Mouse (Mus musculus) c-Kit-negative CD71-positive TER-119-positive erythroid progenitor cells, embryonic 14.5 days (primary cell): ENCODE measurements around the gene Xylt1.

Source experiments
- DNase-seq: peaks from one replicate; pipeline ENCODE4 v3.0.0-alpha.2; 2013; ENCODE audit warnings: low read depth, low spot score

Xylt1 gene

DNA sequence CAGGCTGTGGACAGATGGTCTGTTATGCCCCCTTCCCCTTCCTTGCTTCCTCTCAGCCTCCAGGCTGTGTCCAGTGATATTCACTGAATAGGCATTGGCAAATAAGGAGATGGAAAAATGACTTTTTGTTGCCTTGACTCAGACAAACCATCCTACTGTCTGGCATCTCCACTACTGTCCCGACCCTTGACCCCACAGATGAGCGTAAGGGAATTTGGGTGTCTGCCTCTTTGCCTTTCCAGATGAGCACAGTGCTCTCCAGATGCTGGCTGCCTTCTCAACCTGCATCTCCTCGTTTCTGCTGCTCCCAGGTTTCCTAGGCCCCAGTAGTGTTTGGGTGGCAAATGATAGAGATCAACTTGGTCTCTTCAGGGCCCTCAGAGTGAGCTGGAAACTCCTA lies 54.3 kb downstream of the Xylt1 start:
- no peak for DNase-seq

DNA sequence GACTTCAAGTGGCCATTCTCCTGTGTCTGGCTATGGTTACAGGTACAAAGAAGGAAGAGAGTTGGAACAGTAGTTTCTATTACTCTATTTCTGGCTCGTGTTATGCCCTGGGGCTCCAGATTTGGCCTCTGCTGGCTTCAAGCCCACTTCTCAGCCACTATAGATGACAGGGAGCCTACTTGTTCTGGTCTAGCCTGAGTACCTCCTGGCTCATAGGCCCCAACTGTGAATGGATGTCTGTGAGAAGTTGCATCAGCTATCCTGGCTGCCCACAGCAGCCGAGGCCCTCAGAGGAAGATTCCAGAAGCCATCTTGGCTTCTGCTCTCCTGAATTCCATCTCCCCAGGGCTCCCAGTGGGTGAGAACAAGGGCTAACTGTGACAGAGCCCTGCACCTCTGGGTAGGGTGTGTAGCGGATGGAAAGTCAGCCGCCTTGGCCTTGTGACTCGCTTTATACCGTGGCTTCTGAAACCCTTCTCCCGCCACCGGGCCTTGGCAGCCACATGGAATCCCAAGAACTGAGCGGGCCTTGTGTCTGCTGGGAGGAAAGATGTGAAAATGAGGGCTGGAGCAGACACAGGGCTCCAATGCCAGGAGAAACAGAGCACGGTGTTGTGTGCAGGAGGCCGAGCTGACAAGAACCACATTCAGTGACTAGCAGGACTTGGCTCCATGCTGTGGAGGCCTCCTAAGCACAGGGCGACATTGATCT lies 55.1 kb downstream of the Xylt1 start:
- no peak for DNase-seq

DNA sequence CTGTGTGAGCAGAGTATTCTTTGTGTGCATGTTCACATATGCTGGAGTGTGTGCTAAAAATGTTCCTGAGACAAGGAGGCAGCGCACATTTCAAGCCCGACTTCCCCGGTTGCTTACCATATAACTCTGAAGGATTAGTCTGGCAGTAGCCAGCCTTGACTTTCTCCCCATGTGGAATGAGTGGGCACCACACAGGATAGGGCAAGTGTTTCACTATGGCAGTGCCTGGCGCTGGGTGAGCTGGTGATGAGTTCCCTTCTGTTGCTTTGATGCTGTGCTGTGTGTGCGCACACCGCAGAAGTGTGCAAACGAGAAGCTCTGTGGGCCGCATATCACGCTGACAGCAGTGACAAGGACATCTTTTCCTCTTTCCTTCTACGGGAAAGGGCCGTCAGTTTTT lies 56.1 kb downstream of the Xylt1 start:
- DNase-seq, result no peak

DNA sequence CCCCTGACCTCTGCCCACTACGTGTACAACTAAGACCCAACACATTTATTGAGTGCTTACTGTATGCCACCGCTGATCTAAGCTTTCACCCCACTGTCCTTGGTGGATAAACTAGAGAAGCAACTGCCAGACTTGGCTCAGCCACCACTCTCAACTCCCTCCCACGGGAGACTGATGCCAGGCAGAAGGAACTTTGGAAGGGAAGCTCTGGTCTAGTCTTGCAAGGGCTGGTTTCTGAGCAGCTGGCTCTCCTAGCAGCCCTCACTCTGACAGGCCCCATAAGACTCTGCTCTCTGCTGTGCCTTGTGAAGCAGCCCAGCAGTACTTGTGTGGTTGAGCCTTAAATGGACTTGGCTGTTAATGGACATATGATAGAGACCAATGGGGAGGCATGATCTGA lies 60.2 kb downstream of the Xylt1 start:
- no peak for DNase-seq

DNA sequence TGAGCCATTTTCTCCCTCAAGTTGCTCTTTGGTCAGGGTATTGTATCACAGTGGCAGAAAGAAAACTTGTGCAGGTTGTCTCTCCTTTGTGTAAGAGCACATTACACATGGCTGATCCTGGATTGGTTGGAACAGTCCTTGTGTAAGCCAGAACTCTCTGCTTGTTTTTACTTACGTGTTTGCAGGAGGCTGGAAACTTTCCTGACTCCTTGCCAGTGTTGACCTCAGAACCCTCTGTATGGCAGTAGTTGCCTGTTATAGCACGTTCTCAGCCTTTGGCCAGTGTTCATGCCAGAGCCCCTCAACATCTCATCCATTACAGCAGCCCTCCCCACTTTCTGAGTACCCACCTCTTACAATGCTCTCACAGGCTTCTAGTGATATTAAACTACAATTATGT lies 61.9 kb downstream of the Xylt1 start:
- no peak for DNase-seq

DNA sequence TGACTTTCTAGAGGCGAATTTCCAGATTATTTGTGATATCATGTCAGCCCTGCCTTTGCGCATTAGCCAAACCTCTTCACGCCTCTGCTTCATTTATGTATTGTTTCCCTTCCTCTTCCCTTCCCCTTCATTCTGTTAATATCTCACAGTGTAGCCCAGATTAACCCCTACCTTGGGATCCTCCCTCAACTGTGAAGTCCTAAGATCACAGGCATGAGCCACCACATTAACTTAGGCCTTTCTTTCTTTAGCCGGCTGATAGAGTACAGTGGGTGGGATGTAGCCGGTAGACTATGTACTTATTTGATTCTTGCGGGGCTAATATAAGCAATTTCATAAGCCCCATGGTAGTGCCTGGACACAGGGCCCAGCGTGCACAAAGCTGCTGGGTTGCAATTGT lies 62.4 kb downstream of the Xylt1 start:
- DNase-seq, result no peak

DNA sequence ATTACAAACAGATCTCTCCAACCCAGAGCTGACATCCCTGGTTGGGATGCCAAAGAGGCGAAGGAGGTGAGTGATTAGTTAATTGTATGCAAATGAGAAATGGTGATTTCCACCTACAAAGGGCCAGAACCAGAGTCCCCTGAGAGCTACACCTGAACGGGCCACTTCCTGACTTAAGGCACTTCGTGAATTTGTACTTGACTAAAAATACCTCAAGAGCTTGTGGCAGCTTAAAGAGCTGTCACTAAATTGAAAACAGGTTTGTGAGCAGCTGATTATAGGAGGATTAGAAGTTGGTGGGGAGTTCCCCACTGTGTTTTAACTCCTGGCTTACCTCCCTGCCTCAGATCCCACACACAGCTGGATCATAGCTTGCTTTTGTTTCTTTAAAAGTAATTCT lies 64.7 kb downstream of the Xylt1 start:
- DNase-seq, result no peak

DNA sequence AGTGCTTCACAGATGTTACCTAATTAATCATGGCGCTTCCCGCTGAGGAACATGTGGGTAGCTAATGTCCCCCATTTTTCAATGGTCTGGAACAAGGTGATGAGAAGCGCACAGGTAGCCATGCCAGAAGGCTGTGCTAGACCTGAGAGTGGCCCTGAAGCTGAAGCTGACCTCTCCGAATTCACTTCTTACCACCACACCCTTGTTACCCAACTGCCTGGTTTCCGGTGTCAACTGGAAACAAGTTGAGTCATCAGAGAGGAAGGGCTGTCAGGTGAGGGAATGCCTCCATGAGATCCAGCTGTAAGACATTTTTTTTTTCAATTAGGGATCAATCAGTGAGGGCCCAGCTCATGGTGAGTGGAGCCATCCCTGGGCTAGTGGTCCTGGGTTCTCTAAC lies 68.8 kb downstream of the Xylt1 start:
- DNase-seq, result no peak

DNA sequence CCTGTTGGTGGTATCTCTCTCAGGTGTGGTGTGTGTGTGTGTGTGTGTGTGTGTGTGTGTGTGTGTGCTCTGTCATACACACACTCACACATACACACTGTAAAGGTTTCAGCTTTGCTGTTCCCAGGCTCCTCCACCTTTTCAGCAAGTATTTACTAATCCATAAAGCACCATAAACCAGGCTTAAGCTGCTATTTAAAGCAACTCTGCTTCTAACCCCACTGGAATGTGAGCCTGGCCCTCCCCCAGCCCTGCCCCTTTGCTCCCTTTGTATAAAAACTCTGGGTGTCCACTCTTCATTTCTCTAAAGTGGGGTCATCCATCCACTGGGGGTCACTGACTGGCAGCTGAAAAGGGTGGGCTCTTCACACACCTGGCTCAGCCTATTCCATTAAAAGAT lies 70.4 kb downstream of the Xylt1 start:
- DNase-seq, result no peak

DNA sequence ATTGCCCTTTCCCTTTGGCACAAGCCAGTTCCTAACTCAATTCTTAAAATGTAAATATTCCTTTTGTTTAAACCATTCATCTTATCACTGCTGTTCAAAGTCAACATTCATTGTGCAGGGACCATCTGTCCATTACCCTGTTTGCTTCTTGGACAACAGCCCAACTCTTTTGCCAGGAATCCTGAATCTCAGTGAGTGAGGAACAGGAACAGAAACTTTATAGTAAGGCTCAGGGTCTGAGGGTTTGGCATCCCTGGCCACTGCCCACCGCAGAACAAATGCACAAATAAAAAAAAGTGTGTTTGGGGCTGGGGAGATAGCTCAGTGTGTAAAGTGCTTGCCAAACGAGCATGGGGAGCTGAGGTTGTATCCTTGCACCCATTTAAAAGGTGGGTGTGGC lies 71.5 kb downstream of the Xylt1 start:
- no peak for DNase-seq

DNA sequence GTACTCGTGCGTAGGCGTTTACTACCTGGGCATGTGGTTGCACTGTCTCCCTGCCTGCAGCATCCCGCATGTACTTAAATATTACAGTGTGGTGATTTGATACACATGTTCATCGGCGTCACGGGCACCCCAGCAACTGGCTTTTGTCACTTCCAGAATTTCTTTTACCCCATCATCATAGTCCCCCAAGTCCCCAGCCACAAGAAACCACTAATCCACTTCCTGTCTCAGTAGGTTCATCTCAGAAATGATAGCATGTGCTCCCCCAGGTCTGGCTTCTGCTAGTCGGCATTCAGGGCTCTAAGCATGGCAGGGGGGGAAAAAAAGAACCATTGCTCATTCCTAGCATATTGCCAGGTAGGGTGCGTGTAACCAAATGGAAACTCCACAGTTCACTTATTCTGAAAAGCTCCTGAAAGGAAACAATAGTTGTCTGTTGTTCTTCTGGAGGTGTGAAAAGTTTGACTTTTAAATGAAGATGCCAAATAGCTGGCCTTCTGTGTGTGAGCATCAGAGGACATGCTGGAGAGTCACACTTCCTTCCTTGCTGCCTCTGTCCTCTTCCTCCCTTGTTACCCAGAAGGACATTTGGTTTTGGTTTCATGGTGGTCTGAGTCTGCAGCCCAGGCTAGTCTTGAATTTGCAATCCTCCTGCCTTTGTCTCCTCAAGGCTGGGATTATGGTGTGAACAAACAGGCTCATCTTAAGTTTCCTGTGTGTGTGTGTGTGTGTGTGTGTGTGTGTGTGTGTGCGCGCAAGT lies 74.2 kb downstream of the Xylt1 start:
- no peak for DNase-seq

DNA sequence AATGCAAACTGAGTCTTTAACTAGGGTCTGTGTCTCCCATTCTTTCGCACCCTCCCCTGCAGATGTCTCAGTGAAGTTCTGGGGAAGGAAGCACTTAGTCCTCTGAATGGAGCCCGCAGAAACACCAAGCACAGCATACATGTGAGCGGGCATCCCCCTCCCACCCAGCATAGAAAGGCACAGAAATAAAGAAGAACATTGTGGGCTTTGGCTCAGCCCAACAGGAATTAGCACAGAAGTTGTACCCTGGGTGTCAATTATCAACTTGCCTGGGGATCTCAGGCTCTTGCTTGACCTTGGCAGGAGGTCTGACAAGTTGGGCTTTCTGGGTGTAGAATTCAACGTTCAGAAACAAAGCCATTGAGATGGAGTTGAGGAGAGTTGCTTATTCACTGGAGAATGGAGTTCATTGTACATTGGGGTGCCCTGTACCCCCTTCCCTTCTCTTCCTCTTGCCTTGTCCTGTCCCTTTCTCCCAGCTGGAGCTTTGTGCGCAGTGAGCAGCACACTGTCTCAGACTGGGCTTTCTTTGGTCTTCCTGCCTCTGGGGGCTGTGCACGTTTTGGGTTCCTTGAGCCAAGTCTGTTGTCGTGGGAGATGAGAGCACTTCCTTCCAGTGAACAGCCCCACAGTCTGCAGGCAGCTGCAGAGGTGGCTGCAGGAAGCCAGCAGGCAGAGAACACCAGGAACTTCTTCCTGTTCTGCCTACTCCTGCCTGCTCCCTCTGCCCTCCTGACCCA lies 81.6 kb downstream of the Xylt1 start:
- no peak for DNase-seq

DNA sequence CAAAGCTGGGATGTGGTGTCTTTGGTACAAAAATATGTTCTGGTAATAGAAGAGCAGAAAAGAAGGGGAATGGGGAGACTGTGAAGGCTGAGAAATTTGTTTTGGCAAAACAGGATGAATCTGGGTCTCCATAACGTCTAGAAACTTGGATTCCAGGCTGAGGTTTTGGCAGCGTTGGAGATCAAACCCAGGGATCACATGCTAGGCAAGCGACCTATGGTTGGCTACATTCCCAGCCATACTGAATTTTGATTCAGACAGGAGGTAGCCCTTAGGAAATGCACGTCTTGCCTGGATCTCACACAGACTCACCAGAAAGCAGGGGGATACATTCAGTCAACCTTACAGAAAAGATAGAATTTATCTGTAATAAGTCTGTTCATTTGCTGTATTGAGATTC lies 84.2 kb downstream of the Xylt1 start:
- no peak for DNase-seq

DNA sequence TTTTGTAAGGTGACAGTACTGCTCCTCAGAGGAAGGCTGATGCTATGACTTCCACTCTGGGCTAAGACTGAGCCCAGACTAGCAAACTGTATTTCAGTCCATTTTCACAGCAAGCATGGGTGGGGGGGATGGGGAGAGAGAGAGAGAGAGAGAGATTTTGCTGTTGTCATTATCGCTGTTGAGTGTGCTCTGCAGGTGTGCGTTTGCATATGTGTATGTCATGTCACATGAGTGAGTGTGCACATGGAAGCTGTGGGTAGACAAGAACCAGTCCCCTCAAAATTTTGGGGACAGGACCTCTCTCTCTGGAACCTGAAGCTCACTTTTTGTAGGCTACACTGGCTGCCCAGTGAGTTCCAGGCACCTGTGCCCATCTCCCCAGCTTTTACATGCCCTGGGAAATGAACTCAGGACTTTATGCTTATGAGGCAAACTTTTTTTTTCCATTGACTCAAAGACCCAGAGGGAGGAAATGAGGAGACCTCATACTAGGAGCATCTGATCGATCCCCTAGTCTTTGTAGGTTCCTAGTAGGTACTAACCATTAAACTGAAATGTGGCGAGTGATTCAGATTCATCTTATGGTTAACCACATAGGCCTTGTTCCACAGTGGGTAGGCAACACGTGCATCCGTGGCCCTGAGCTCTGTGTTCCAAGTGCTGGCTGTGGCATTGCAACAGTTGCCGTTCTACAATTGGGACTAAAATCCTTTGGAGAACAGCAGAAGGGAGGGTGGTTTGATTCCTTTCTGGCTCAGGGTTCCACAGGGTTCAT lies 85.4 kb downstream of the Xylt1 start:
- DNase-seq, result no peak

DNA sequence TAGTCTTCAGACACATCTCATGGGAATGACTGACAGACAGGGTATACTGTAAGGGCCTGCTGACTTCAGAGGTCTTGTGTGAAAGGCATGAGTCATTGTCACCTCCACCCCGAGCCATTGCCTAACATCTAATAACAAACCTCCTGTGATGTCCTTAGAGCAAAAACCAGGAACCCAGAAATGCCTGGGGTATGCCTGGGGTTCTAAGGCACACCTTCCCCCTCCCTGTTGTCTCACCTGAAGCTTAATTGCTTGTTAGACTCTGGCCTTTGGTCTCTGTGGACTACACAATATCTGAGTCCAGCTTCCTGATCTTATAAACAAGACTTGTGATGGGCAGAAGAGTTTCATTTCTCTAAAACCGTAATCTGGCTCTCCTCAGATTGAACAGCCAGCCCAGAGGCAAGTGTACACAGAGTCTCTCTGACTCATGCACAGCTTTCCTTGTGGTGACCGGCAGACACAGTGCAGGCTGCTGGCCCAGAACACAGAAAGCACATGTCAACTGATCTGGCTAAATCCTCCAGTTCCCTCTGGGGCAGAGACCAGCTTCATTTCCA lies 89.5 kb downstream of the Xylt1 start:
- DNase-seq, result no peak

DNA sequence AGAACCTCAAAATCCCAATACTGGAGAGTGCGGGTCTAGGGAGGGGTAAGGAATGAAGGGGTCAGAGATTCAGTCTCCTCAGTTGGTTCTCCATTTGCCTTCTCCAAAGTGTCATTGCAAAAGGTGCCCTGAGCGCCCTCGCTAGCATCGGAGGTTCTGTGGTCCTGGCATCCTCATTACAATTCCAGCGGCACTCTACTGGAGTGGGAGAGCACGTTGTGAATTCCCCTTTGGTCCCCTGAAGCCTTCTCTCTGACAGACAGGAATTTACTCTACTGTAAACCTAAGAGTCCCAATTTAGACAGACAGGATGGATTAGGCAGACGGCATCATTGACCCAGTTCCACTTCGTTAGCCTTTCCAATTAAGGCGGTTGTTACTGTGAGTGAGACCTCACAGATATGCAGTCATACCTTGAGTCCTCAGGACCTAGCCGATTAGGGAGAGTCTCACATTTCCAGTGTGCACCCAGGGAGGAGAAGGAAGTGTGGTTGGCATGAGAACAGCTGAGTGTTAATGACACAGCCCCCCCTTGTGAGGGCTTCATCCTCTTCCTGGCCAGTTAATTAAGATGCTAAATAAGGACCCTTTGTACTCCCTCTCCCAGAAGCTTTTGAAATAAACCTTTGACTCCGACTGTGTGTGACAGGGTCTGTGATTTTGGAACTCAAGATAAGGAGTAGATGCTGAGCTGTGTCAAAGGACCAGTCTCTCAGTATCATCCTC lies 91.4 kb downstream of the Xylt1 start:
- no peak for DNase-seq

DNA sequence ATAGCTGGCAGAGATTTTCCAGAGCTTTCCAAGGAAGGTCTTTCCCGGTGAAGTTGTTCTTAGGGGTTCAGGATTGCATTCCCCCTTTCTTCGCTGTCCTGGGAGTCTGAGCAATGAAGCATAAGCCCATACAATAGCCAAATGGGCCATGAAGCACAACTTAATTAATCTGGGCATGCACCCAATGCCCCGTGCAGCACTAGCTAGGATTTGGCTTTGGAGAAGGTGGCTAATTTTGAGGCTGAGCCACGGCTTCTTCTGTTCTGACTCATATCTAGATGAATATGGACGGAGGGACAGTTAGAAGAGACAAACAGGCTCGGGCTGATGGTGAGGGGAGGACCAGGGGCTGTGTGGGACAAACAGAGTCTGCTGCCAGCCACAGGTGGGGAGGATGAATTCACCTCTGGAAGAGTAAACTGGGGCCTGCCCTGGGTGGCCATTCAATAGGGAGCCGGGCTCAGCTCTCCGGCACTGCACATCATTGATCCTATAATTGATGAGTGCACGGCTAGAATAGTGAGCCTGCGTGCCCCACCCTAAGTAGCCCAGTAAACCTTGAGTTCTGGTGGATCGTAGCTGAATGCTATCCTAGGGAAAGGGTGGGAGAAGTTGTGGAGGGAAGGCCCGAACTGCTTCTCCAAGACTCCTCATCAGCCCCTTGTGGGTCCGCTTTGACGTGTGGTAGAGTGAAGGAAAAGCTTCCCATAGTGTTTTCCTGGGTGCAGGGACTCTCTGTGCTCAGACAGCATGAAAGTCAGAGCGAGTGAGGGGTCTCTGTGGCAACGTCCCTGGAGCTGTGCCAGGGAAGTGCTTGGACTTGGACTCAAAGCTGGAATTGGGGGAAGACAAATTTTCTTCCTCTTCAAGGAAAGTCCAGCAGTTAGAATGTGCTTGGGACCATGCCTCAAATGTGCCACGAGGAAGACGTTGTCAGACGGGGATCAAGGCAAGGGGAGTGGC lies 92.3 kb downstream of the Xylt1 start:
- DNase-seq, result no peak

DNA sequence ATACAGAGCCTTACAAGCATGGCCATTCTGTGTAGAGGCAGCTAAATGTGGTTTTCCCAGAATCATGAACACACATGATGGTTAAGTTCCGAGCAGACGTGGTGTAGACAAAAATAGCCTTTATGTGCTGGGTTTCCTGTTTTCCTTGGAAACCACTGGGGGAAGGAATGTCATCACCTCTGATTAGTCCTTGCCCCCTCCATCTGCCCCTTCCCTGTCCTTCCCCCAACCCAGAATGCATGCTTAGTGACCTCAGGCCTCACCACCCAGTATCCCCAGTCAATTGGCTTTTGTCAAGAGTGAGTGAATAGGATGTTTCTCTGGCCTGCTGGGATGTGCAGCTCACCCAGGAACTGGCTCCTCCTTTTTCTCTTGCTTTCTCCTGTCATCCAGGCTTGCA lies 93.5 kb downstream of the Xylt1 start:
- DNase-seq, result no peak

DNA sequence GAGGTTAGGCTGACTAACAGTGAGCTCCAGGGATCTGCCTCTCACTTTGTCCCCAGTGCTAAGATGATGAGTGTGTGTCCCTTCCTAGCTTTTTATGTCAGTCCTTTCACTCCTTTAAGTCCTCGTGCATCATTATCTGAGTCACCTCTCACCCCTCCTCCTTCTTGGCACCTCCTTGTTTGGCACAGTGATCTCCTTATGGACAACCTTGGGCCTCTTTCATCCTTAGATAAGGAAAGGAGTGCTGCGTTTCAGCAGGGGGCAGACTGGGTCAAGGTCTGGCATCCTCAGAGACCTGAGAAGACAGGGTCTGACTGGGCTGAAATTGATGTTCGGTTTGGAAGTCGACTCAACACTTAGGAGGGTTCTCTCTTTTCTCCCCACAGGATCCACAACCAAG lies 94.3 kb downstream of the Xylt1 start:
- no peak for DNase-seq

DNA sequence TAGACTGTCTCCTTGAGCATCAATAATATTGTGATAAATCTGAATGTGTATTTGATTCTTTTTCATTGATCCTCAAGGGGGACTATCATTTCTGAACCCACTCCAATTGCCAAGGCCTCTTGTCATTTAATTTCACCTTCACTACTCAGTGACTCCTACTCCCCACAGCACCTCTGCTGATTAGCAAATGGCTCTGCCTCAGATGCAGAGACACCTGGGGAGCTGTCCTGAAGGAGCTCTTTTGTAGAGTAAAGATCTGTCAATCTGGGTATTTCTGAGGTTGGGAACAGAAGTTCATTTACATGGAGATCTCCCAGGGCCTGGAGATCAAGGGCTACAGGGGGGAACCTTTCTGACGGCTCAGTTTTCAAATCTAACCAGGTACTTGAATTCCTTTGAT lies 98.2 kb downstream of the Xylt1 start:
- DNase-seq, result no peak
